Mouse (Mus musculus) hindbrain, embryonic 15.5 days (tissue): ENCODE measurements around the gene Ush2a. TPM values are rescaled to one million over a fixed set of nuclear protein-coding genes. Genes with fewer than 3 reads are reported as not detected.

ENCODE experiments used
- ATAC-seq: fragments of 200-750 bp; cut with Nextera tagmentation; 2 replicates; pipeline ENCODE4 v1.8.0; 2017; ENCODE audit warnings: low read depth, moderate number of reproducible peaks, moderate TSS enrichment; ENCODE audit not compliant: low FRiP score
- H3K27ac ChIP-seq: fragments of 300-500 bp; sonication (generic); replicated peaks from 2 replicates; pipeline ENCODE4 v1.5.1; 2015; ENCODE audit warnings: mild to moderate bottlenecking, inconsistent platforms
- H3K27me3 ChIP-seq: fragments of 300-500 bp; sonication (generic); 2 replicates; pipeline ENCODE4 v1.6.1; 2015; ENCODE audit warnings: control low read depth, inconsistent platforms
- H3K36me3 ChIP-seq: fragments of 300-500 bp; sonication (generic); 2 replicates; pipeline ENCODE4 v1.6.1; 2015; ENCODE audit warnings: control low read depth, inconsistent platforms
- H3K4me1 ChIP-seq: fragments of 300-500 bp; sonication (generic); replicated peaks from 2 replicates; pipeline ENCODE4 v1.6.1; 2015; ENCODE audit warnings: control low read depth, inconsistent platforms
- H3K4me2 ChIP-seq: fragments of 300-500 bp; sonication (generic); 2 replicates; pipeline ENCODE4 v1.6.1; 2015; ENCODE audit warnings: moderate library complexity, mild to moderate bottlenecking, inconsistent platforms
- H3K4me3 ChIP-seq: fragments of 300-500 bp; sonication (generic); 2 replicates; pipeline ENCODE4 v1.5.1; 2015; ENCODE audit warnings: mild to moderate bottlenecking, inconsistent platforms
- H3K9ac ChIP-seq: fragments of 300-500 bp; sonication (generic); 2 replicates; pipeline ENCODE4 v1.6.1; 2015; ENCODE audit warnings: inconsistent platforms
- H3K9me3 ChIP-seq: fragments of 300-500 bp; sonication (generic); 2 replicates; pipeline ENCODE4 v1.6.1; 2016; ENCODE audit warnings: control low read depth, inconsistent platforms
- WGBS: fragments of 180-500 bp; shearing (Covaris S2); methylation state at CpG from one replicate; pipeline ENCODE4 v1.1.7; 2015; 5-methylcytosine and 5-hydroxymethylcytosine counted together
- polyA plus RNA-seq: library from polyadenylated mRNA; unstranded; fragments of >200 nt; fragmentation: Nextera tagmentation; extraction: Ambion mirVana; gene quantifications from 2 replicates; pipeline ENCODE4 v1.2.1, GENCODE M21; 2015

Ush2a gene
- polyA plus RNA-seq, result 0.08 and 0.16 TPM in 2 replicates

GRCm38 (mm10) chr1:188261903-188262682 lies at the start of gene Ush2a:
Gene Ush2a, plus strand, starts transcription at chr1:188262023.
- ATAC-seq, result no peak
- WGBS, result 40% methylated on average over 10 of the region's 10 CpGs

GRCm38 (mm10) chr1:188214885-188215611 lies 46.8 kb upstream of the Ush2a start:
- 66% methylated on average over 10 of the region's 10 CpGs for WGBS
- Histone ChIP-seq H3K36me3 (no peaks in the 10 kb centered on the region), H3K27ac (no peak overlapping the region), H3K4me3 (no peak overlapping the region), H3K27me3 (no peaks in the 10 kb centered on the region), H3K4me1 (no peaks in the 10 kb centered on the region), H3K4me2 (no peak overlapping the region), H3K9ac (no peak overlapping the region), H3K9me3 (no peaks in the 10 kb centered on the region)
- ATAC-seq, result no peak

More at GRCm38 (mm10) chr1:188261903-188262682, at the start of gene Ush2a:
- H3K4me2 ChIP-seq, result no peak within 1 kb of the TSS
- no peak within 1 kb of the TSS for H3K9ac ChIP-seq
- H3K4me1 ChIP-seq, result peaks cover 16% of the 10 kb centered on the region; the same call in 1 of the 2 replicates
- H3K27ac ChIP-seq, result no peak within 1 kb of the TSS
- H3K27me3 ChIP-seq, result no peaks in the 10 kb centered on the region
- no peaks in the 10 kb centered on the region for H3K9me3 ChIP-seq
- no peaks in the 10 kb centered on the region for H3K36me3 ChIP-seq
- H3K4me3 ChIP-seq, result no peak within 1 kb of the TSS

- Histone ChIP-seq H3K27me3 (no peaks in the 10 kb centered on the region), H3K9ac (no peak overlapping the region), H3K27ac (no peak overlapping the region), H3K4me1 (no peaks in the 10 kb centered on the region), H3K36me3 (no peaks in the 10 kb centered on the region), H3K9me3 (no peaks in the 10 kb centered on the region), H3K4me2 (no peak overlapping the region), H3K4me3 (no peak overlapping the region)
- 93% methylated on average over 4 of the region's 4 CpGs for WGBS
- ATAC-seq, result no peak
Observed at GRCm38 (mm10) chr1:188221226-188221792, 40.5 kb upstream of the Ush2a start.

- Histone ChIP-seq H3K9ac (no peak overlapping the region), H3K9me3 (no peaks in the 10 kb centered on the region), H3K27ac (no peak overlapping the region), H3K4me2 (no peak overlapping the region), H3K4me3 (no peak overlapping the region), H3K36me3 (no peaks in the 10 kb centered on the region), H3K4me1 (no peaks in the 10 kb centered on the region), H3K27me3 (no peaks in the 10 kb centered on the region)
- 90% methylated on average over 5 of the region's 5 CpGs for WGBS
- no peak for ATAC-seq
Observed at GRCm38 (mm10) chr1:188233036-188233724, 28.6 kb upstream of the Ush2a start.

- H3K9me3 ChIP-seq, result no peaks in the 10 kb centered on the region
- H3K27me3 ChIP-seq, result no peaks in the 10 kb centered on the region
- no peaks in the 10 kb centered on the region for H3K36me3 ChIP-seq
- H3K27ac ChIP-seq, result no peak overlapping the region
- no peak for ATAC-seq
- H3K4me2 ChIP-seq, result no peak overlapping the region
- no peak overlapping the region for H3K4me3 ChIP-seq
- H3K4me1 ChIP-seq, result no peaks in the 10 kb centered on the region
- H3K9ac ChIP-seq, result no peak overlapping the region
Observed at GRCm38 (mm10) chr1:188238636-188239035, 23.2 kb upstream of the Ush2a start.

- H3K9ac ChIP-seq, result no peak overlapping the region
- no peak overlapping the region for H3K4me2 ChIP-seq
- H3K4me3 ChIP-seq, result no peak overlapping the region
- H3K27ac ChIP-seq, result no peak overlapping the region
- ATAC-seq, result no peak
- no peaks in the 10 kb centered on the region for H3K4me1 ChIP-seq
- H3K27me3 ChIP-seq, result no peaks in the 10 kb centered on the region
- H3K36me3 ChIP-seq, result no peaks in the 10 kb centered on the region
- no peaks in the 10 kb centered on the region for H3K9me3 ChIP-seq
- WGBS, result 83% methylated on average over 10 of the region's 10 CpGs
Observed at GRCm38 (mm10) chr1:188241766-188242165, 20.1 kb upstream of the Ush2a start.

GRCm38 (mm10) chr1:188257500-188257899 lies 4.3 kb upstream of the Ush2a start:
- no peak overlapping the region for H3K4me3 ChIP-seq
- H3K27ac ChIP-seq, result no peak overlapping the region
- peaks cover 16% of the 10 kb centered on the region; the same call in 1 of the 2 replicates for H3K4me1 ChIP-seq
- 86% methylated on average over 7 of the region's 7 CpGs for WGBS
- ATAC-seq, result no peak
- H3K36me3 ChIP-seq, result no peaks in the 10 kb centered on the region
- H3K9me3 ChIP-seq, result no peaks in the 10 kb centered on the region
- no peaks in the 10 kb centered on the region for H3K27me3 ChIP-seq
- no peak overlapping the region for H3K4me2 ChIP-seq
- H3K9ac ChIP-seq, result no peak overlapping the region

- WGBS, result 49% methylated on average over 6 of the region's 6 CpGs
Observed at GRCm38 (mm10) chr1:188260259-188261107, 1.3 kb upstream of the Ush2a start.

GRCm38 (mm10) chr1:188267127-188267722 lies 5.4 kb downstream of the Ush2a start:
- Histone ChIP-seq H3K4me1 (peaks cover 1% of the 10 kb centered on the region; the same call in 1 of the 2 replicates), H3K9ac (no peak overlapping the region), H3K4me2 (no peak overlapping the region), H3K36me3 (no peaks in the 10 kb centered on the region), H3K4me3 (no peak overlapping the region), H3K27ac (no peak overlapping the region), H3K9me3 (no peaks in the 10 kb centered on the region), H3K27me3 (no peaks in the 10 kb centered on the region)
- WGBS, result 77% methylated on average over 11 of the region's 11 CpGs
- ATAC-seq, result no peak

More at GRCm38 (mm10) chr1:188260259-188261107, 1.3 kb upstream of the Ush2a start:
- Histone ChIP-seq H3K27me3 (no peaks in the 10 kb centered on the region), H3K4me3 (no peak overlapping the region), H3K9ac (no peak overlapping the region), H3K27ac (no peak overlapping the region), H3K9me3 (no peaks in the 10 kb centered on the region), H3K4me2 (no peak overlapping the region), H3K4me1 (peaks cover 16% of the 10 kb centered on the region; the same call in 1 of the 2 replicates), H3K36me3 (no peaks in the 10 kb centered on the region)
- no peak for ATAC-seq

- Histone ChIP-seq H3K9ac (no peak overlapping the region), H3K36me3 (no peaks in the 10 kb centered on the region), H3K9me3 (no peaks in the 10 kb centered on the region), H3K27me3 (no peaks in the 10 kb centered on the region), H3K27ac (no peak overlapping the region), H3K4me3 (no peak overlapping the region), H3K4me1 (no peaks in the 10 kb centered on the region), H3K4me2 (no peak overlapping the region)
- no peak for ATAC-seq
- WGBS, result 57% methylated on average over 6 of the region's 6 CpGs
Observed at GRCm38 (mm10) chr1:188269071-188269470, 7.2 kb downstream of the Ush2a start.

- Histone ChIP-seq H3K4me1 (no peaks in the 10 kb centered on the region), H3K4me3 (no peak overlapping the region), H3K36me3 (no peaks in the 10 kb centered on the region), H3K9ac (no peak overlapping the region), H3K4me2 (no peak overlapping the region), H3K27ac (no peak overlapping the region), H3K9me3 (no peaks in the 10 kb centered on the region), H3K27me3 (no peaks in the 10 kb centered on the region)
- ATAC-seq, result no peak
- WGBS, result 92% methylated on average over 7 of the region's 7 CpGs
Observed at GRCm38 (mm10) chr1:188313303-188313702, 51.5 kb downstream of the Ush2a start.
